Mouse (Mus musculus) embryo, embryonic 11.5 days (tissue): Measurements from ENCODE around the gene Hnrnpab.

Experiments
- DNase-seq: peaks from one replicate; pipeline ENCODE4 v3.0.0-alpha.2; 2012; ENCODE audit warnings: low read depth, low spot score

The Hnrnpab gene

GRCm38 (mm10) chr11:51606447-51607095, at the start of gene Hnrnpab:
Hnrnpab (minus strand) TSS chr11:51606847.
- peak; percentile 96 for DNase-seq

DNA sequence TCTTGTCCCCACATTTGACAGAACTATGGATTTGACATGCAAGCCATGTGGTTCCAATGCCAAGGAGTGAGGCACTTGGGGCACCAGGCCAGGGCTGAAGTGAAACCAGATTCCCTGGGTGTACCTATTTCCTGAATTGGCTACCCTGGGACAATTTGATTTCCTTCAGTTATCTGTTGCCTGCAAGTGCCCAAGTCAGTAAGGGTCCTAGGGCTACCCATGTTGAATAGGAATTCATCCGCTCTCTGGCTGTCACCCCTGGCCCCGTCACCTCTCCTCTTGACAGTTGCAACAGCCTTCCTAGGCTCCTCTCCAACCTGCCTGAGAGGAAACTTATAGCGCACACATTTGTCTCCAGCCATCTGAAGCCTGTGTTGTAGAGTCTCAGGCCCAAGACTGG, 48.2 kb upstream of the Hnrnpab start:
- no peak for DNase-seq

DNA sequence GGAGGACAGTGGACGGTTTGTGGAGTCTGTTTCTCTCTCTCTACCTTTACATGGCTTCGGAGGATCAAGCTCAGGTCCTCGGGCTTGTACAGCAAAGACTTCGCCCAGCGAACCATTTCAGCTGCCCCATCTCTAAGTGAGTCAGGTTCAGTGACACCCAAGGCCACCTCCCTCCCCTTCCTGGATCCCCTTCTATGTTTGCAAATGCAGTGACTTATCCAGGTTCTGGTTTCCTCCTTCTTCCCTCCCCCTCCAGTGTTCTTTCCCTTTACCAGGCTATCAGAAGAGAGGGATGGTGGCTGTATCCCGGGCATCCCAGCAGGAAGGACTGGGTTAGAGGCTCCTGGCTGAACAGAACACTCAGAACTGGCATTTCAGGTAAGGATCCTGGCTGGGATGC, 47.1 kb upstream of the Hnrnpab start:
- DNase-seq: no peak

- DNase-seq: no peak
These were observed 46.3 kb upstream of the Hnrnpab start for GRCm38 (mm10) chr11:51652889-51653418.

DNA sequence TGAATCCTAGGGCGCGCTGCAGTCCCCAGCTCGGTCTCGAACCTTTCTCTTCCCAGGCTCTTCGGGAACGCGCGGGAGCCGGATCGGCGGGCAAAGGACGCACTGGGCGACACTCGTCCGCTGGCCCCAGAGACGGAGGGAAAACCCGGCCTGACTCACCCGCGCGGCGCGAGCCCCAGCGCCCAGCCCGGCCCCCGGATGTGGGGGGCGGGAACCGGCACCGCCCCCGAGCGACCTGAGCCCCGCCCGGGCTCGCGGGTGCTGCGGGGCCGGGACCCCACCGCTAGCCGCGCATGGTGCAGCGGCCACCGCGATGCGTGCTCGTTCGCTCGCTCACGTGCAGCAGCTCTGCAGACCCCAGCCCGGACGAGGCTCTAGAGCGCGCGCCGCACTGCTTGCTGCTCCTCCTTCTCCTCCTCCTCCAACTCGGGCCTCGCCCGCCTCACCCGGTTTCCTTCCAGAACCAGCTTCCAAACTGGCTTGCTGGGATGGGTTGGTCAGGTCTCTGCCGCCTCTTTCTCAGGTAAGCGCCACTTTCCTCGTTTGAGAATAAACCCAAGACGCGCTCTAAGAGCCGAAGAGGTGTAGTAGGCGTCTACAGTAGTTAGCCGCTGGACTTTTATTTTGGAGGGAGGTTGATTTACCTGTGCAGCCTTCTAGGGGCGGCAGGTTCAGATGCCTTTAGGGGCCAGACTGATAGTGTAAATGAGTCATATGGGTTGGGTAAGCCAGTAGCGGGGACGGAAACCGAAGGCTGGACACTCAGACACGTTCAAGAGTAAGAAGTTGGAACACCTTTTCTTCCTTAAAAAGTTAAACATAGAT, 44.3 kb upstream of the Hnrnpab start, which contains the start of the genes N4bp3 and D930048N14Rik:
Gene N4bp3 (minus strand): TSS at position 152 of the 825 bp plus-strand sequence.
Gene D930048N14Rik (plus strand): TSS at position 264 of the 825 bp plus-strand sequence.
- DNase-seq: peak; percentile 47

- DNase-seq: no peak
These were observed 43.6 kb upstream of the Hnrnpab start for GRCm38 (mm10) chr11:51650261-51650660.

- DNase-seq: no peak
These were observed 43.2 kb upstream of the Hnrnpab start for GRCm38 (mm10) chr11:51649889-51650199.

DNA sequence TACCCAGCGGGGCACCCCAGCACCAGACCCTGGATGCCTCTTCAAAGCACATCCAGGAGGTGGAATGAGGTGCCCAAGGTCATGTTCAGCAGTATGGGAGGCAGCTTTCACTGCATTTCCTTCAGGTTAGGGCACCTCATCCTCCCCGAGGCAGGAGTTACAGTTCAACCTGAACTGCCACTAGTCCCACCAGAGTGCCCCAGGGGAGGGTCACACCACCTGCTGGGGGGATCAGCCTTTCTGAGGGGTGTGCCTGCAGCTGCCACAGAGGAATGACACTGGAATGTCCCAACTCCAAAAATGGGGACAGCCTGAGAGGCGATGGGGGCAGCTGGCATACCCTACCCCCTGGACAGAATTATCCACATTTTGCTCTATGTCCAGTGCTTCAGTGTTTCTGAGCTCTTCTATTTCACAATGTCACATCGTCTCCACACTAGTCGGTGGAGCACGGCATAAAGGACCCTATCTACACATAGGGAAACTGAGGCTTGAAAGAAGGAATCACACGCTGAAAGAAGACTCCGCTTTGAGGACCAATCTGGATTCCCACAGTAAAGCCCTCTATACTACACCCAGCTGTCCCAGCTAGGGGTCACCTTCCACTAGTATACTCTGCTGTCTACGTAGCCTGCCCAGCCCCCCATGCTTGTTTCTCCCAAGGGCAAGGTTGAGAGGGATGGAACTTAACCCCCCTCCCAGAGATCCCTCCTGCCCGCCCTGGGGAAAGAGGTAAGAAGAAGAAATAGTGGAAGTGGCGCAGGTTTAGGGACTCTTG, 42.7 kb upstream of the Hnrnpab start:
- no peak for DNase-seq

- DNase-seq: peak; percentile 40
These were observed 41.9 kb upstream of the Hnrnpab start for GRCm38 (mm10) chr11:51648566-51648965.

DNA sequence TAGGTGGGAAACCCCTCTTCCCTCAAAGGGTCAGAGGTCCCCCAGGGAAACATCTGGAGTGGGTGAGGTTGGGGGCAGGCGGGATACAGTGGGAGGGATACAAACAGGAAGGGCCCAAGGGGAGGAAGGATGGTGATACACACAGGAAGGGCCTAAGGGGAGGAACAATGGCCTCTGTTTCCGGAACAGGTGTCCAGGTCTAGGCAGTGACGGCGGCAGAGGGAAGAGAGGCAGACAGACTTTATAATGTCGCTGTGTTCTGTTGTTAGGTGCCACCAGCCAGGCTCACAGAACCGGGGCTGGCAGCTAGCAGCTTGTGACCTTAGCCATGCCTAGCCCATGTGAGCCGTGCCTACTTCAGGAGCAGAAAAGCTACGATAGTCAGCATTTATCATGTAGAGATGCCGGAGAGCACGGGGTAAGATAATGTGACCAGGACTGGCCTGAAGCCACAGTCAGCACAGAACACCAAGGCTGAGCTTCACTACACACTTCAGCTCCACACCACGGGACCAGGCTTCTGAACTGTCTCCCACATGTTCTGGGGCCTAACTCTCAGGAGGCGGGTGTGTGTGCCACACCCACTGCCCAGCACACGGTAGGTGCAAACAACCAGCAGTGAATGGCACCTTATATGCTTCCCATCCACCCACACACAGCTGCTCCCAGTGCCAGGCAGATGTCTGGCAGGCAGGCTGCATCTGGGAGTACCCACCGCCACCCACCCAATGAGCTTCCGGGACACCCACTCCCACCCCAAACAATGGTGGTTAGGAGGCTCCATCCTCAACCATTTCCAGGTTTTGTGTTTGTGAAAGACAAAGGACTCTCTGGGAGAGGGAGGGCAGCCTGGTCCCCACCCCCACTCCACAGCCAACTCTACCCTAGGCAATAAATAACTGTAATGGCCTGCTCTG, 40.4 kb upstream of the Hnrnpab start:
- DNase-seq: no peak

GRCm38 (mm10) chr11:51646245-51646644, 39.6 kb upstream of the Hnrnpab start:
- no peak for DNase-seq

- DNase-seq: no peak
These were observed 38.6 kb upstream of the Hnrnpab start for GRCm38 (mm10) chr11:51645293-51645692.

- DNase-seq: no peak
These were observed 37.6 kb upstream of the Hnrnpab start for GRCm38 (mm10) chr11:51644217-51644616.

DNA sequence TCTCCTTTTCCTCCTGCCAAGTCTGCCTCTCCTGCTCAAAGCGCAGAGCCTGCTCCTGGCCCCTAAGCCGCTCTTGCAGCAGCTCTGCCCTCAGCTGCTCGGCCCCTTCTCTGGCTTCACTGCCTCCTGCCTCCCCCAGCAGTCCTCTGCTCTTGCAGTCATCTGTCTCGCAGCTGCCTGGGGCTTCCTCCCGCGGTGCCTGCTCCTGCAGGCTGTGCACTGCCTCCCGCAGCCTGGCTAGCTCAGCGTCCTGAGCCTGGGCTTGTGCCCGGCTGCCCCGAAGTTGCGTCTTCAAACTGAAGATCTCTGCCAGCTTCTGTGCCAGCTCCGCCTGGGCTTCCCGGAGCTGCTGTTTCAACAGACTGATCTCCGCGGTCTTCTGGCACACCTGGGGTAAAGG, 37.1 kb upstream of the Hnrnpab start:
- DNase-seq: no peak

DNA sequence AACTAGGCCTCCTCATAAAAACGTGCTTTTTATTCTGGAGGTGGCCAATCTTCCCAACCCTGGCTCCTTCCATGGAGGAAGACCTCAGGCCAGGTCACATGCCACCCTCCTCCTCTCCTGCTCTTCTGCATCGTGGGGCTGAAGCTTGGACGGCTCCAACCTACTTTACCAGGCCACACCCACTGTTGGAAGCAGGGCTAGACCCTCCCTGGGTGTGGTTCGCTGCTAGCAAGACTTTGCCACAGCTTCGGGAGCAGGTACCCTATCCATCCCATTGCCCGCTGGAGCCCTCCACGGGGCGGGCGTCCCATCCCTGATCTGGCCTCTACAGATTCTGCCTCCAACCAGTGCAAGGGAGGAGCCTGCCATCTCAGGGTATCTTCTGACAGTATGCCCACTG, 36.6 kb upstream of the Hnrnpab start:
- no peak for DNase-seq

GRCm38 (mm10) chr11:51640748-51641147, 34.1 kb upstream of the Hnrnpab start:
- no peak for DNase-seq

- DNase-seq: no peak
These were observed 31.9 kb upstream of the Hnrnpab start for GRCm38 (mm10) chr11:51638497-51638896.

GRCm38 (mm10) chr11:51637971-51638414, 31.3 kb upstream of the Hnrnpab start:
- DNase-seq: peak; percentile 43

- DNase-seq: peak; percentile 67
These were observed 29.7 kb upstream of the Hnrnpab start for GRCm38 (mm10) chr11:51636323-51636684.

DNA sequence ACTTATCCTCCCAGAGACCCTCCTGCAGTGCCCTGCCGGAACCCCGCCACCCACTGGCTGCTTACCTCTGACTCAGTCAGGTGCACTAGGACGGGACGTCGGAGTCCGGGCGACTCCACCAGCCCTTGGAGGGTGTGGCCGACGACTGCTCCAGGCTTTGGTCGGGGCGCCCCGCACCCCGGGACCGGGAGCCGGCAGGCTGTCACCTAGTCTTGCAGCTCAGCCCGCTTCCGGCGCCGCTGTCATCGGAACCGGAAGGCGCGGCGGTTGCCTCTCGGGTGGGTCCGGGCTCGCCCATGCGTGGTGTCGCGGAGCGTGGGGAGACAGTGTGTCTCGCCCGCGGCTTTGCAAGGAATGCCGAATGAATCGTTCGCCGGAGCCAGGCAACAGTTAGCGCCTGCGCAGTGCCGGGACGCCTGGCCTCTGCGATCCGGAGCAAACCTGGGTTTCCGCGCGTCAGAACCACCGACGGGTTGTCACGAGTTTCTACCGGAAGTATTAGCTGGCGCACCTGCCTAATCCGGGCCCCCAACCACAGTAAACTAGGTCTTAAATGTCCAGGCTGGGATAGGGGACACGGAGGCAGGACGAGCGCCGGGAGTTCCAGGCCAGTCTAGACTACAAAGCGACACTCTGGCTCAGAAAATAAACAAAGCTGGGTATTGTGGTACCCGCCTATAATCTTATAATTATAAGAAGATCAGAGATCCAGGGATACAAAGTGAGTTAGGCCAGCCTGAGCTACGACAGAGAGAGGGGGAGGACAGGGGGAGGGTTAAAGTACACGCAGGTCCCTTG, 29.1 kb upstream of the Hnrnpab start, which contains the start of gene Rmnd5b:
Gene Rmnd5b (minus strand): TSS at position 372 of the 798 bp plus-strand sequence.
- DNase-seq: peak; percentile 63
